Mouse (Mus musculus) megakaryocyte, embryonic 14.5 days (primary cell): ENCODE results near the gene Myl9. TPM values are rescaled to one million over a fixed set of nuclear protein-coding genes. Genes with fewer than 3 reads are reported as not detected.

Experiments
- H3K27me3 ChIP-seq: replicated peaks from 2 replicates; pipeline ENCODE3; 2012; ENCODE audit warnings: inconsistent platforms
- H3K36me3 ChIP-seq: replicated peaks from 2 replicates; pipeline ENCODE3; 2012; ENCODE audit warnings: low read length, inconsistent platforms, mixed read lengths
- H3K4me1 ChIP-seq: 2 replicates; pipeline ENCODE4 v1.6.1; 2012; ENCODE audit warnings: inconsistent platforms
- H3K4me3 ChIP-seq: replicated peaks from 2 replicates; pipeline ENCODE3; 2012; ENCODE audit warnings: moderate library complexity, mild to moderate bottlenecking, inconsistent platforms
- H3K9me3 ChIP-seq: 2 replicates; pipeline ENCODE4 v1.6.1; 2012; ENCODE audit warnings: inconsistent platforms
- FLI1 ChIP-seq: IDR thresholded peaks from 2 replicates; pipeline ENCODE4 v1.6.1; 2012; ENCODE audit warnings: low read length, inconsistent platforms, mixed read lengths
- GATA1 ChIP-seq: IDR thresholded peaks from 3 replicates; pipeline ENCODE4 v1.6.1; 2012; ENCODE audit warnings: mixed read lengths, low read length, inconsistent platforms, borderline replicate concordance
- polyA plus RNA-seq: library from polyadenylated mRNA; stranded (reverse); fragments of >175 nt; gene quantifications from 2 replicates; pipeline ENCODE4 v1.2.3, GENCODE M21; 2012; ENCODE audit warnings: low replicate concordance; ENCODE audit not compliant: insufficient read depth

Myl9 gene
- polyA plus RNA-seq, result 143 and 182 TPM in 2 replicates

DNA sequence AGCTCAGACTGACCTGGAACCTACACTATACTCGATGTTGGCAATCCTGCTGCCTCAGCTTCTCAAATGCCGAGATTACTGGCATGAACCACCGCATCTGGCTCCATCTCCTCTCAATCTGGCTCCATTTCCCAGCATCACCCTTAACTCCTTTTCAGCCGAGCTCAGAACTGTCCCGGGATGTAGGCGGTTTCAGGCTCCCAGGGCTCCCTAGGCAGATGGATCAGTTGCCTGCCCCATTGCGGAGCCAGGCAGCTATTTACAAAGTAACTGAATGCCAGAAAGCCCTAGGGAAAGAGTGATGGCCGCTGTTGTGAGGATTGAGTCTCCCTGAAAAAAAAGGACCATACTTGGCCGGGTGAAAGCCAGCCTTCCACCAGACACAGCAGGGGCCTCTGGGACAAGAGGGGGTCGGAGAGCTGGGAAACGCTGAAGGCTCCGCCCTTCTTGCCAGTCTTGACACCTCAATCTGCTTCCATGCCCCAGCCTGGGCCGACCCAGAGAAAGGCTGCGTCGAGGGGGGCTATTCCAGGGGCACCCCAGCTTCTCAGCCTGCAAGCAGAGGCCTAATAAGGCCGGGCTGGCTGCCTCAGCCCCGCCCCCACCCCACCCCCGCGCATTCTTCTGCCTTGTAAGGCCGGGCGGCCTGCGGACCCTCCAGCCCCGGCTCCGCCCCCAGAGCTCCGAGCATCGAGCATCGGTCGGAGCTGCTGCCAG lies at the start of gene Myl9:
Gene Myl9 (plus strand): TSS at position 683 of the 717 bp plus-strand sequence.
- H3K9me3 ChIP-seq, result no peaks in the 10 kb centered on the region
- H3K4me3 ChIP-seq, result peak within 1 kb of the TSS; percentile 86
- peaks cover 75% of the 10 kb centered on the region for H3K4me1 ChIP-seq
- H3K27me3 ChIP-seq, result peaks cover 32% of the 10 kb centered on the region
- TF ChIP-seq GATA1 (no peak), FLI1 (no peak)
- H3K36me3 ChIP-seq, result peaks cover under 1% of the 10 kb centered on the region

DNA sequence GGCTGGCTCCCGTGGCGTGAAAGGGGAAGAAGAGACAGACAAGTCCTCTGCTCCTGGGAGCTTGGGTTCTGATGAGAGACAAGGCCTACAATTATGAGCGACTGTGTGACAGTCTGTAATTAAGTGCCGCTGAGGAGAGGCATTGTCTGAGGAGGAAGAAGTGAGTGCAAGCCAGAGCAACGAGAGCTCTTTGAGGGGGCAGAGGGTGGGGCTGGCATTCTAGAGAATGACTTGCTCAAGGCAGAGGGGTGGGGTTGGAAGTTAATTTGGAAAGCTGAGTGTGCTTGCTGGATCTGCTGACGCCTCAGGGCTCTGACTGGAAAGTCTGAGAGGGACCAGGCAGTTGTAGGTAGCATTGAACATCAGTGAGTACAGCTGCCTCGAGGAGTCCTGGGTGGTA lies 48.9 kb upstream of the Myl9 start:
- H3K36me3 ChIP-seq, result peaks cover 37% of the 10 kb centered on the region
- H3K27me3 ChIP-seq, result no peaks in the 10 kb centered on the region
- peak overlapping the region; percentile 57 for H3K4me3 ChIP-seq
- no peaks in the 10 kb centered on the region for H3K9me3 ChIP-seq
- TF ChIP-seq GATA1, result no peak
- no peak for TF ChIP-seq FLI1
- H3K4me1 ChIP-seq, result peaks cover 89% of the 10 kb centered on the region

DNA sequence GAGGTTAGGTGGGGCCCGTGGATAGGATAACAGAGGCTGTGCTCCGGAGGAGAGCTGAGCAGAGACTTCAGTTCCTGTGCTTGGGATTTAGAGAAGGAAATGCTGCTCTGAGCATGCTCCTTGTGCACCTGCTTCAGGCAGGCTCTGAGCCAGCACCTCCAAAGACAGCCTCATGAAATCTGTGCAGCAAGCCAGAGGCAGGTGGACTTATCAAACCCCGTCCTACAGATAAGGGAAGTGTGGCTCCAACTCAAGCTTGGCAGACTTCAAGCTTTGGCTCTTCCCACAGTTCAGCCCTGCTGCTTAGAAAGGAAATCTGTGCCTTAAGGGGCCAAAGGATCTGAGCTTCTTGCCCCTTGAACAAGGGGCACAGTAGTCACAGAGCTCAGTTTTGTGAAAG lies 48.3 kb upstream of the Myl9 start:
- peaks cover 42% of the 10 kb centered on the region for H3K36me3 ChIP-seq
- no peaks in the 10 kb centered on the region for H3K9me3 ChIP-seq
- TF ChIP-seq FLI1 (no peak), GATA1 (no peak)
- H3K4me1 ChIP-seq, result peaks cover 94% of the 10 kb centered on the region
- no peaks in the 10 kb centered on the region for H3K27me3 ChIP-seq
- H3K4me3 ChIP-seq, result peak overlapping the region; percentile 44

DNA sequence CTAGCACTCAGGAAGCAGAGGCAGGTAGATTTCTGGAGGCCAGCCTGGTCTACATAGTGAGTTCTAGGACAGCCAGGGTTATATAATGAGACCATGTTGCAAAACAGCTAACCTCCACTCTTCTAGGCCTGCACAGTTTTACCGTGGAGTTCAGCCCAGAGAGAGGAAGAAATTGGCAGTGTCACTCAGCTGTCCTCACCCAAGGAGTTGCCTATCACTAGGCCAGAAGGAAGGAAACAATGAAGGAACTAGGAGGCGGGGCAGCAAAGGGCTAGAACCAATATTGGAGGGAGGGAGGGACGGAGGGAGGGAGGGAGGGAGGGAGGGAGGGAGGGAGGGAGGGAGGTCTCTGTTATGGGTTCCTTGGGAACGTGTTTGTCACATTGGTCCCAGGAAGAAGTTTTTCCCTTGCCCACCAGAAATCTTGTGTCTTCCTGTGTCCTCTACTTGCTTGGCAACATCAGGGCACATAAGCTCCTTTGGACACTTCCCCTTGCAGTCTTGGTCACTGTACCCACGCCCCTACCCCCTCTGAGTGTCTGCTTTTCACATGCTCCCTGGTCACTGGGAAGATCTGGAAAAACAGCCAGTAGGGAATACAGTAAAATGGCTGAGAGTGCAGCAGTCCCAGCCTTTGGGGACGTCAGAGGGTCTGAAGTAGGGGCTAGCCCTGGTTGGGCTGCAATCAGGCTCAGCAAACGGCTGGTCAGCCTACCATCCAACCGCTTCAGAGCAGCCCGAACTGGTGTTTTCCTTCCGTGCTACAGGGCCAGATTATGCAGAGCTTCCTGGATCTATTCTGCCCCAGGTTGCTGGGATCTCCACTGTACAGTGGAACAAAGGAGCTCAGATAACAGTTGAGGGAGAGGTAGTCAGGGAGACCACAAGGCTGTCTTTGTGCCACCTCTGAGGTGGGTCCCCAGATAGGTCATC lies 45.4 kb upstream of the Myl9 start:
- TF ChIP-seq GATA1 (no peak), FLI1 (no peak)
- peak overlapping the region; percentile 90 for H3K4me3 ChIP-seq
- H3K9me3 ChIP-seq, result no peaks in the 10 kb centered on the region
- peaks cover 64% of the 10 kb centered on the region for H3K36me3 ChIP-seq
- no peaks in the 10 kb centered on the region for H3K27me3 ChIP-seq
- H3K4me1 ChIP-seq, result peaks cover 97% of the 10 kb centered on the region

DNA sequence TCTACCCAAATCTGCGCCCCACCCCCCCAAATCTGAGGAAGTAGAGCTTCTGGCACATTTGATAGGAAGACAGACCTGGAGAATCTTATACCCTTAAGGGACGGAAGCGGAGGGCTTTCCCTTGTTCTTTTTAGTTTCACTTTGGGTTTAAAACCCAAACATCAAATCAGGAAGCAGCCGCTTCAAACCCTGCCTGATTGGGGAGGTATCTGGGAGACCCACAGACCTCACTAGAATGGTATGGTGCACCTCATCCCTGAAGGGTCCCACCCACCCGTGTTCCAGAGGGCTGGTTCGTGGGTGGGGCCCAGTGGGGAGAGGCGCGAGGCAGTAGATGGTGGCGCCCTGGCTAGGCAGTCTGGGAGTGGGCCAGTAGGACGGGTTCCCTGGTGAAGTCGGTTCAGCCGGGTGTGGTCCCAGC lies 44.7 kb upstream of the Myl9 start:
- Histone ChIP-seq H3K4me3 (peak overlapping the region; percentile 90), H3K4me1 (peaks cover 97% of the 10 kb centered on the region), H3K36me3 (peaks cover 64% of the 10 kb centered on the region), H3K27me3 (no peaks in the 10 kb centered on the region), H3K9me3 (no peaks in the 10 kb centered on the region)
- TF ChIP-seq GATA1 (no peak), FLI1 (no peak)

DNA sequence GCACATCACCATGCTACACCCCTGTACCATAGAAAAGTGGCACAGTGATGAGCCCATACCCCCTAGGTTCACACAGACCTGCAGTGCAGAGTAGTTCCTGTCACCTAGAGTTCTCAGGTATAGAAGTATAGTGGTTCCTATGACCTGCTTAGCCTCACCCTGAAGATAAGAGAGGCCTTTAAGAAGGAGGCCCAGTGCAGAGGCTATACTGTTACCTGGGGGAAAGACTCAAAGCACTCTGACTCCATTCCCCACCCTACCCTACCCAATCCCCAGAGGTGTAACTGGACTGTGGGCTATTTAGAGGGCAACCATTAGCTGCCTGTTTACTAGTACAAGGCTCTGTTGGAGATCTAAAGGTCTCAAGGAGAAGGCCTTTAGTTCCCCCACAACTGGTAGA lies 43.6 kb upstream of the Myl9 start:
- no peaks in the 10 kb centered on the region for H3K27me3 ChIP-seq
- H3K4me3 ChIP-seq, result peak overlapping the region; percentile 28
- peaks cover 71% of the 10 kb centered on the region for H3K36me3 ChIP-seq
- no peaks in the 10 kb centered on the region for H3K9me3 ChIP-seq
- H3K4me1 ChIP-seq, result peaks cover 97% of the 10 kb centered on the region
- TF ChIP-seq GATA1 (no peak), FLI1 (no peak)

DNA sequence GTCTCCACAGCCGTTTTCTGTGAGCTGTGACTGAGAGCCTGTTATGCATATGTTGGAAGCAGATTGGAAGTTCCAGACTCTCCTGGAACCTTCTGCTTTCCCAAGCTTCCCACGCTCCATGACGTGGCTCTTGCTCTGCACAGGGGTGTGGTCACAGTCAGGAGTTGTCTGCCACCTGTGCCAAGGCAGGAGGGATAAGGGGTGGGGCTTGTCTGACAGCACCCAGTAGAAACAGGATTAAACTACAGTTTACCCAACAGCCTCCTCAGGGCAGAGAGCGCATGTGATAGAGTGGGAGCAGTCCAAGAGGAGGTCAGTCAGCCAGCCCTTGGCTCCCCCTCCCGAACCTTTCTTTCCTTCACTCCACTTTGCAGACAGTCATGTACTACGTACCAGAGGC lies 43.1 kb upstream of the Myl9 start:
- Histone ChIP-seq H3K36me3 (peaks cover 74% of the 10 kb centered on the region), H3K4me1 (peaks cover 97% of the 10 kb centered on the region), H3K27me3 (no peaks in the 10 kb centered on the region), H3K4me3 (no peak overlapping the region), H3K9me3 (no peaks in the 10 kb centered on the region)
- TF ChIP-seq FLI1, result no peak
- no peak for TF ChIP-seq GATA1

DNA sequence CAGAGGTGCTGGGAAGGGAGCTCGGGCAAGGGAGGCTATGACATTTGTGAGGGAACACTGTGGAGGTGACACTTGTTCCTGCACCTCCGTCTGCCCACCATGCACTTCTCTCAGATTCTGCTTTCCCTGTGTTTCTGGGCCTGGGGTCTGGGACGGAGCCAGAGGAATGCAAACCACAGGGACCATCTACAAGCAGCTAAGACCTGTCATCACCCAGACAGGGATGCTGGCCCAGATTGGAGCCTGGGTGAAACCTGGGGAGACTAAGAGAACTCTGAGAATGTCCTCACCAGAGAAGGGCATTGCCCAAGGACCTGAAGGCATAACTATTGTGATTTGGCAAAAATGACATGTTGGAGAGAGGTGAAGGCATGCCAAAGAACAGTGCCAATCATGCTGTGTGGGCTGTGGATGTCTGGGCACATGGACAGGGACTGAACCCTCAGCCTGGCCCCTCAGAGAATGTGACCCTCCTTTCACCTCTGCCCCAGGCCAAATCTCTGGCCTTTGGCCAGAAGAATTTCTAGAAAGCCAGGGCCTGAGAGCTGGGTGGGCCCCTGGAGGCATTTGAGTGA lies 39.4 kb upstream of the Myl9 start:
- H3K4me3 ChIP-seq, result peak overlapping the region; percentile 48
- H3K4me1 ChIP-seq, result peaks cover 98% of the 10 kb centered on the region
- TF ChIP-seq FLI1, result no peak
- TF ChIP-seq GATA1, result no peak
- H3K27me3 ChIP-seq, result no peaks in the 10 kb centered on the region
- no peaks in the 10 kb centered on the region for H3K9me3 ChIP-seq
- peaks cover 87% of the 10 kb centered on the region for H3K36me3 ChIP-seq

DNA sequence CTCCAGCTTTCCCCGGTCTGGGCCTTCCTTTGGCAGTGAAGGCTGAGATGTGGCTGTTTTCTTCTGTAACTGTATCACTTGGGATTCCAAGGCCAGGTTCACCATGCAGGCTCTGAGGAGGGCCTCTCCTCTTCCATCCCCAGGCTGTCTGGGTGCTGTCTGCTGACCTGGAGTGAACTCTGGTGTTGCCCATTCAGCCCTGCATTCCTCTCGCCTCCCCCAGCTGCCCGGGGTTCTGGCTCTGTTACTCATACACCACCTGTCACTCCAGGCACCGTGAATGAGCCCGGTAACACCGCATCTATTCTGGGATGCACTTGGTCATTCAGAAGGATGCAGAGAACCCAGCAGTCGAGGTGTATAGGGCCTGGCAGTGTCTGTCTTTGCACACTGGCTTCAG lies 38.4 kb upstream of the Myl9 start:
- Histone ChIP-seq H3K9me3 (no peaks in the 10 kb centered on the region), H3K36me3 (peaks cover 89% of the 10 kb centered on the region), H3K4me1 (peaks cover 98% of the 10 kb centered on the region), H3K4me3 (no peak overlapping the region), H3K27me3 (no peaks in the 10 kb centered on the region)
- TF ChIP-seq GATA1 (no peak), FLI1 (no peak)
